Mouse (Mus musculus): Measurements from ENCODE around the gene Elmo1.

- TF ChIP-seq GATA1 (IDR thresholded peaks at IDR 0.05; ENCODE audit: low read length) (no peak), TAL1 (IDR thresholded peaks at IDR 0.05; ENCODE audit: low read length) (no peak)
Measured at GRCm38 (mm10) chr13:20316139-20316538, 225.7 kb downstream of the Elmo1 start.
